Mouse (Mus musculus): Measurements from ENCODE around the gene Chst3.
"Not testable (repeated sequence)": the region's sequence is repeated elsewhere in the genome, so short reads cannot be mapped to it uniquely, and the experiment has no call there.

The Chst3 gene

DNA sequence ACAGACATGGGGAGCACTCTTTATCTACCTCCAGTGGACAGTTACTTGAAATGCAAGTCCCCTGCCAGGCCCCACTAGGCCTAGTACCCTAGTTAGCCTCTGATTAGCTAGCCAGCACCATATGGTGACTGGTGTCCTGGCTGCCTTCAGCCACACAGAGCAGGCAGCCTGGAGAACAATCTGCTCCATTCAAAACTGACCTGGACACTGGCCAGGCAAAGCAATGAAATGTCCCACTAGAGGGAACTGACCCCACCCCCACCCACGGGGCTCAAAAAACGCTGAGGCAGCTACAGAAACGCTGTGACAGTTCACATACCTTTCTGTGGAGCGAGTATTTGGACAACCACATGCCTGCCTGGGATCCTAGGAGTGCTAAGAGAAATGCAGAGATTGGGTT, 24.0 kb downstream of the Chst3 start:
- peak; percentile 94 for DNase-seq

GRCm38 (mm10) chr10:60193532-60194423, 25.3 kb downstream of the Chst3 start:
- DNase-seq, result peak; percentile 44

DNA sequence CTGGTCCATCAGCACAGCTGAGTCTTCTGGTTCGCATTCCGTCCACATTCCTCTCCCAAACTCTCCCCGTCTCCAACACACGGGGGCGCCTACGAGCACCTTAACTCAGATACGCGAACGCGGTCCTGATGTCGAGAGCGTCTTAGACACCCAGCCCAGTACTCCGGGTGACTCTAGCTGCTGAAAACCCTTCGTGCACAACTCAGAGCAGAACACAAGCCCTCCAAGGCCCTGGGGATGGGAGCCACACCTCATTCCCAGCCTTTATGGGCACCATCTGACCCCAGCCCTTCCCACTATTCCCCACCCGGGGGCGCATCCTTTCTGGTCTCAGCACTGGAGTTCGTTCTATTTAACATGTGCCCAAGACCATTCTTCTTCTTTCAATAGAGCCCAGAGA, 27.3 kb downstream of the Chst3 start:
- peak; percentile 73 for DNase-seq

DNA sequence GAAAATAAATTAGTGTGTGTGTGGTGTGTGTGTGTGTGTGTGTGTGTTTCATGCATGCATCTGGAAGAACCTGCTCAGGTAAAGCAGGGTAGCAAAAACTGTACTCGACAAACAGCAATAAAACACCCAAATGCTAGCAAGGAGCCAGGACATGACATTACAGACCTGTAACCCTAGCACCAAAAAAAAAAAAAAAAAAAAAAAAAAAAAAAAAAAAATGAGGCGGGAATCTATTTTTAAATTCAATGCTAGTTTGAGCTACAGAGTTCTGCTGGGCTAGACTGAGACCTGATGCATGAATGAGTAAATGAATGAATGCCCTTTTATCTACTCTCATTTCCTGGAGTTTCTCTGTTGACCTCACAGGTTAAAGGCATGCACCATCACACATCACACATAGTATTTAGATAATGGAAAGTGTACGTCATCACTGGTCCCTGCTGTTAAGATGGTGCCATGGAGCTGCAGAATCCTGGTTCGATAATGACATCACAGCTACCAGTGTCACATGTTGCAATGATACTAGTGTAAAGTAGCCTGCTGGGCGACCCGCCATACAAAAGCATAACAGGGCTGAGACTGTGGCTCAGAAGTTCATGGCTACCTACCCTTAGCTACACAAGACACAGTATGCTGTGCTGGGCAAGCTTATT, 29.4 kb downstream of the Chst3 start:
- DNase-seq, result no peak

GRCm38 (mm10) chr10:60186191-60186945, 32.7 kb downstream of the Chst3 start:
- peak; percentile 73 for DNase-seq

DNA sequence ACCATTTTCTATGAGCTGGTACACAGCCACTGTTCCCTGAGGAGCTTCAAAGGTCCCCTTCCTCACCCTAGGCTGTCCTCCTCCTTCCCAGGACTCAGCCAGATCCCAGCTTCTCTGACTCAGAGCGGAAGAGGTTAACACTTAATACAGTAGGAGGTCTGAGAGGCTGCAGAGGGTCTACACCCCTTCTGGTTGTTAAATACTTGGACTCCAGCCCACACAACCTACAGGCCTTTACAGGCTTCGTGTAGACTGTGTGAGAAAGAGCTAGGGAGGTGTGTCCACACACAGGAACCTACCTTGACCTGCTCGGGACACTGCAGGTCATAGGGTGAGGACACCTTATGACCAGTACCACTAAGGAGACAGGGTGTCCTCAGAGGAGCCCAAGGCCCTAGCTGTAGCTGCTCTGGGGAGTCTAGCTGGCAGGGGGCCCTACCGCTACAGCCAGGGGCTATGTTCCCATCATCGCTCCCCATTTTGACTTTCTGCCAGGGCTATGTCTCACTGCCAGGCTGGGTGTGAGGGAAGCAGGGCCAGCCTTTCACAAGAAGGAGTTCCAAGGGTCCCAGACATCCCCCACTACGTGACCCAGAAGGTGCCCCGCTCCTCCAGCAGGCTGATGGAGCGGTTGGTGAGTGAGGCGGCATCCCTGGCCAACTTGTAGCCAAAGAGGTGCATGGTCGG, 33.9 kb downstream of the Chst3 start:
- no peak for DNase-seq

GRCm38 (mm10) chr10:60175306-60175705, 43.8 kb downstream of the Chst3 start:
- DNase-seq, result not testable (repeated sequence)

DNA sequence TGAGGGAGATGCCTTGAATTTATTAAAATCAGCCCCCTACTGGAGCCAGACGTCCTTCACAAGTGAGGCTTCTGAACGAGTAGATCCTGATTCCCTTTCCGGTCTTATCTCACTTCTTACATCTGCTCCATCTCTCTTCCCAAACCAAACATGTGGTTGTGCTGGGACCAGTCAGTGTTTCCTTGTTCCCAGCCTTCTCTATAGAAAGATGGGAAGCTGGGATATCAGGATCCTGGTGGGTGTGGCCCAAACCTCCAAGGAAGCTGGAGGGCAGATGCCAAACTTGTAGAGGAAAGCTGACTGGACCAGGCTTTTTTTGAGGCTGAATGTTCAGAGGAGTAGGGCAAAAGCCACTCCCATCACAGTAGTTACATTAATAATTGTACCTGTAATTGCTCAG, 44.6 kb downstream of the Chst3 start:
- no peak for DNase-seq

- no peak for DNase-seq
These were observed 46.0 kb downstream of the Chst3 start for GRCm38 (mm10) chr10:60173035-60173434.

- DNase-seq, result no peak
These were observed 46.8 kb downstream of the Chst3 start for GRCm38 (mm10) chr10:60172306-60172705.

GRCm38 (mm10) chr10:60171368-60171767, 47.7 kb downstream of the Chst3 start:
- no peak for DNase-seq

- DNase-seq, result no peak
These were observed 48.6 kb downstream of the Chst3 start for GRCm38 (mm10) chr10:60170326-60171089.

- no peak for DNase-seq
These were observed 50.1 kb downstream of the Chst3 start for GRCm38 (mm10) chr10:60168960-60169359.

GRCm38 (mm10) chr10:60168306-60168705, 50.8 kb downstream of the Chst3 start:
- DNase-seq, result no peak

- DNase-seq, result no peak
These were observed 53.0 kb downstream of the Chst3 start for GRCm38 (mm10) chr10:60166068-60166467.

DNA sequence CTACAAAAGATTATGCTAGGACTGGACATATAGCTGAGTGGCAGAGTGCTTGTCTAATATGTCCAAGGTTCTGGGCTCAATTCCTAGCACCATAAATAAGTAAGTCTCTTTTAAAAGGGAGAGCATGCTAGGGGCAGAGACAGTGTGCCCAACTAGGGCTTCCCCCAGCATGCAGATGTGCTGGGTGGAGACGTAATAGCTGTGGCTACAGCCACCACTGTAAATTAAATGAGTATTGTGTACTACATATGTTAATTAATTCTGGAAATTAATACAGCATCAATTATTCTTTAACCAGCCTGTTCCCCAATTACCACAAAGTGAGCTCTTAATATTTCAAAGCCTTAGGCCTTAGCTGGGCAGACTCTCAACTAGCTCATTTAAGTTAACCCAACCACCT, 54.2 kb downstream of the Chst3 start:
- DNase-seq, result no peak

GRCm38 (mm10) chr10:60162973-60163255, 56.1 kb downstream of the Chst3 start:
- no peak for DNase-seq

- not testable (repeated sequence) for DNase-seq
These were observed 56.7 kb downstream of the Chst3 start for GRCm38 (mm10) chr10:60162184-60162972.

DNA sequence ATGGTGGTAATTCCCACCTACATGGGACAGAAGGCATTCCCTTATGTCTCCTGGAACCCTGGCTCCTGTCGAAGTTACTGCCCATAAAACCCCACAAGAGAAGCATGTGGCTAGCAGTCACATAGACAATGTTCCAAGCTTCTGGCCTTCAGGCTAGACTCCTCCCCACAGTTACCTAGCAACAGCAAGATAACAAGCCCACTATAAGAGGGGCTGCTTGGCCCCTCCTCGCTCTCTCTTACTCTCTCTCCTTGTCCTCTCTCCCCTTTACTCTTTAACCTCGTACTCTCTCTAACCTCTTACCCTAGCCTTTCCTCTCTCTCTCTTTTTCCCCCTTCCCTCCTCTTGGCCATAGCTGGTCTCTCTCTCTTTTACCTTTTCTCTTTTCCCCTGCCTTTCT, 57.7 kb downstream of the Chst3 start:
- not testable (repeated sequence) for DNase-seq

DNA sequence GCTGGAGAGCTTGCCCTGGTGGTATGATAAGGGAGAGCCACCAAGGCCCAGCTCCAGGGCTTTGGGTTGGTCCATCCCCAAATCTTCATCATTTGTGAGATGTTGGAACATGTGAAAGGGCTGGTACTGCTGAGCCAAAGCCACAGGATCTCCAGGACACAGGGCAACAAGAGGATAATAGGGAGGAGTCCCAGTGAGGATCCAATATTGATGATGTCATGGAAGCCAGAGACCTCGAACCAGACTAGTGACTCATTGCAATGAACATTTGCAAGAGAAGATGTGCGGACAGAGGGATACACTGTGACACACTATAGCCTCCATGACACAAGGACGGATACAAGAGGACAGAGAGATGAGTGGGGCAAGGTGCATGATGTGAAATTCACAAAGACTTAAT, 60.9 kb downstream of the Chst3 start:
- DNase-seq, result no peak

DNA sequence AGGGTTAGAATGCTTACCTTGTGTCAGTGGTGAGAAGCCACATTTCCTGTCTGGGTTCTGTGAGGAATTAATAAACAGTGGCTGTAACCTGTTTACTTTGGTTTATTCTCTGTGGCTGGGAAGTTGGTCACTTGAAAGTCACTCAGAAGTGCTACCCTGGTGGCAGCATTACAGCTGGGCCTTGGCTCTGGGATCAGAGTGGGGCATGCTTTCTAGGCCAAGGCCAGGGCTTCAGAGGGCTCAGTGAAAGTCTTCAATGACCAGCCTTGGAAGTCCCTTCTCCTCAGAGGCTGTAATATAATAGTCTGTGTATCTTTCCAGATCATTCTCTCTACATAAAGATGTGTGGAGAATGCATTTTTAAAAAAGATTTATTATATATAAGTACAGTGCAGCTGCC, 63.0 kb downstream of the Chst3 start:
- no peak for DNase-seq
